Mouse (Mus musculus) megakaryocyte, adult 5-6 weeks (primary cell): ENCODE results near the gene Pald1. TPM values are rescaled to one million over a fixed set of nuclear protein-coding genes. Genes with fewer than 3 reads are reported as not detected.
A peak's percentile ranks its signal among the peaks of the same experiment; 100 is the strongest.

ENCODE experiments used
- ATAC-seq: 2 replicates; pipeline ENCODE4 v1.8.0; 2016; ENCODE audit warnings: mild to moderate bottlenecking, inconsistent platforms; ENCODE audit not compliant: poor library complexity, severe bottlenecking
- total RNA-seq, 2 experiments: library from RNA; stranded (forward) in 1 of 2; stranded (reverse) in 1 of 2; fragments of 153-499, 151-499 nt in 1 of 2; fragments of 221-1000, 200-1000 nt in 1 of 2; gene quantifications; 2 replicates each; pipeline versions ENCODE4 v1.2.3 to v1.2.4; 2015 to 2017

Gene Pald1
- total RNA-seq, 2 experiments from 2014 or later: 2.1 TPM; not detected in 1

- ATAC-seq: no peak
Observed at GRCm38 (mm10) chr10:61290016-61290415, 93.3 kb downstream of the Pald1 start.

- ATAC-seq: no peak
Observed at GRCm38 (mm10) chr10:61286246-61286645, 97.1 kb downstream of the Pald1 start.

- no peak for ATAC-seq
Observed at GRCm38 (mm10) chr10:61285271-61285670, 98.1 kb downstream of the Pald1 start.

GRCm38 (mm10) chr10:61284309-61284708 is 99.0 kb downstream of the Pald1 start:
- no peak for ATAC-seq

GRCm38 (mm10) chr10:61281115-61281514 is 102.2 kb downstream of the Pald1 start:
- ATAC-seq: no peak

- ATAC-seq: no peak
Observed at GRCm38 (mm10) chr10:61277918-61278674, 105.2 kb downstream of the Pald1 start.

- ATAC-seq: no peak
Observed at GRCm38 (mm10) chr10:61277051-61277450, 106.3 kb downstream of the Pald1 start.

- peak; percentile 78 for ATAC-seq
Observed at GRCm38 (mm10) chr10:61275669-61276110, 107.6 kb downstream of the Pald1 start.

- ATAC-seq: no peak
Observed at GRCm38 (mm10) chr10:61274532-61274931, 108.8 kb downstream of the Pald1 start.

GRCm38 (mm10) chr10:61273844-61274215 is 109.5 kb downstream of the Pald1 start:
- no peak for ATAC-seq

GRCm38 (mm10) chr10:61273081-61273843 is 110.1 kb downstream of the Pald1 start, which contains the start of gene Adamts14:
Adamts14 (minus strand) TSS chr10:61273438.
- no peak for ATAC-seq

GRCm38 (mm10) chr10:61272631-61273030 is 110.7 kb downstream of the Pald1 start:
- no peak for ATAC-seq

- no peak for ATAC-seq
Observed at GRCm38 (mm10) chr10:61272089-61272626, 111.2 kb downstream of the Pald1 start.

Other genes starting within 250 kb of the Pald1 start
- gene Sgpl1, start 235.8 kb downstream of the Pald1 start, total RNA-seq (2015): 78.2 and 85.2 TPM in 2 replicates
- 66.9 and 67.6 TPM in 2 replicates for gene Sgpl1, start 235.8 kb downstream of the Pald1 start, total RNA-seq (2017)
- not detected in 2 replicates for gene Tbata, start 211.6 kb downstream of the Pald1 start, total RNA-seq (2015)
- not detected in 2 replicates for gene Tbata, start 211.6 kb downstream of the Pald1 start, total RNA-seq (2017)
- gene Adamts14, start 110.1 kb downstream of the Pald1 start, total RNA-seq (2015): 0.16 and 0.58 TPM in 2 replicates
- gene Adamts14, start 110.1 kb downstream of the Pald1 start, total RNA-seq (2017): 0.33 and 0.61 TPM in 2 replicates
- 0.20 and 2.5 TPM in 2 replicates for gene Prf1, start 85.7 kb downstream of the Pald1 start, total RNA-seq (2015)
- 0.88 and 1.5 TPM in 2 replicates for gene Prf1, start 85.7 kb downstream of the Pald1 start, total RNA-seq (2017)
- not detected in 2 replicates for gene Nodal, start 34.4 kb upstream of the Pald1 start, total RNA-seq (2015)
- gene Nodal, start 34.4 kb upstream of the Pald1 start, total RNA-seq (2017): not detected in 2 replicates
- gene Eif4ebp2, start 69.1 kb upstream of the Pald1 start, total RNA-seq (2015): 159 and 179 TPM in 2 replicates
- 13.0 and 17.5 TPM in 2 replicates for gene Eif4ebp2, start 69.1 kb upstream of the Pald1 start, total RNA-seq (2017)
- gene Lrrc20, start 92.3 kb upstream of the Pald1 start, total RNA-seq (2015): 6.6 and 6.7 TPM in 2 replicates
- gene Lrrc20, start 92.3 kb upstream of the Pald1 start, total RNA-seq (2017): 6.9 and 7.0 TPM in 2 replicates
- not detected in 2 replicates for gene Npffr1, start 212.0 kb upstream of the Pald1 start, total RNA-seq (2015)
- not detected in 2 replicates for gene Npffr1, start 212.0 kb upstream of the Pald1 start, total RNA-seq (2017)